Mouse (Mus musculus): Measurements from ENCODE around the gene Cenpo. TPM values are rescaled to one million over a fixed set of nuclear protein-coding genes. Genes with fewer than 3 reads are reported as not detected.

The Cenpo gene
- total and polyA plus RNA-seq, 3 experiments: 19.3 to 32.7 (median 25.4) TPM

- TF ChIP-seq KAT2A (IDR thresholded peaks at IDR 0.05; ENCODE audit: insufficient replicate concordance, low read length) (no peak), IRF4 (IDR thresholded peaks at IDR 0.05; ENCODE audit: low read depth, low read length) (no peak), UBTF (IDR thresholded peaks at IDR 0.05; ENCODE audit: low read depth, low read length) (no peak), ZNF384 (IDR thresholded peaks at IDR 0.05; ENCODE audit: low read depth, low read length) (no peak), MAX (IDR thresholded peaks at IDR 0.05; ENCODE audit: low read length) (no peak), CHD1 (IDR thresholded peaks at IDR 0.05; ENCODE audit: low read depth, low read length) (no peak), ZC3H11A (IDR thresholded peaks at IDR 0.05; ENCODE audit: low read depth, low read length) (no peak), E2F4 (IDR thresholded peaks at IDR 0.05; ENCODE audit: insufficient replicate concordance, low read depth, low read length) (no peak), CHD2 (IDR thresholded peaks at IDR 0.05; ENCODE audit: low read length) (no peak), ZMIZ1 (IDR thresholded peaks at IDR 0.05; ENCODE audit: low read depth, low read length) (no peak), MAFK (IDR thresholded peaks at IDR 0.05; ENCODE audit: insufficient replicate concordance, low read length) (no peak), ETS1 (conservative IDR thresholded peaks at IDR 0.05; ENCODE audit: low read depth, low read length) (no peak), HCFC1 (IDR thresholded peaks at IDR 0.05; ENCODE audit: low read depth, low read length) (no peak), SMC3 (IDR thresholded peaks at IDR 0.05; ENCODE audit: low read depth, low read length) (no peak)
- H3K4me3 ChIP-seq (replicated peaks in 1 of 3; ENCODE audit: low read depth in 2 of 3, low read length in 2 of 3, poor library complexity in 1 of 3): no peak overlapping the region
- H3K4me2 ChIP-seq (ENCODE audit: insufficient read depth, low read depth, poor library complexity, severe bottlenecking): no peak overlapping the region
- dilution Hi-C loops (cut with MboI; ENCODE audit: extremely low pct_ligation_motif_present, extremely low pct_unique_long_range_greater_than_20kb, low sequenced_read_pairs) (no loop called here), in situ Hi-C loops (cut with MboI; ENCODE audit: low pct_ligation_motif_present, low pct_unique_long_range_greater_than_20kb, low sequenced_read_pairs) (no loop called here)
- no peak overlapping the region for H3K27ac ChIP-seq (ENCODE audit: insufficient read depth, low read depth)
- no peaks in the 10 kb centered on the region for H3K4me1 ChIP-seq (ENCODE audit: control insufficient read depth in 1 of 2, insufficient read depth in 2 of 2)
- no peak for DNase-seq (ENCODE audit: extremely low read depth)
- no peaks in the 10 kb centered on the region for H3K27me3 ChIP-seq (replicated peaks)
- no peaks in the 10 kb centered on the region for H3K79me2 ChIP-seq (replicated peaks; ENCODE audit: control insufficient read depth, extremely low read depth, insufficient read depth, poor library complexity, severe bottlenecking)
- H3K9ac ChIP-seq (ENCODE audit: insufficient read depth, low read depth): no peak overlapping the region
- no peaks in the 10 kb centered on the region for H3K36me3 ChIP-seq (replicated peaks in 1 of 2; ENCODE audit: control insufficient read depth in 1 of 2, insufficient read depth in 1 of 2, low read length in 1 of 2)
- no peaks in the 10 kb centered on the region for H3K9me3 ChIP-seq (replicated peaks; ENCODE audit: low read length)
Observed at GRCm38 (mm10) chr12:4169622-4170021, 64.5 kb downstream of the Cenpo start.

GRCm38 (mm10) chr12:4169058-4169457 is 65.0 kb downstream of the Cenpo start:
- TF ChIP-seq KAT2A (IDR thresholded peaks at IDR 0.05; ENCODE audit: insufficient replicate concordance, low read length) (no peak), MXI1 (IDR thresholded peaks at IDR 0.05; ENCODE audit: low read depth, low read length) (no peak), MAX (IDR thresholded peaks at IDR 0.05; ENCODE audit: low read length) (no peak), ETS1 (conservative IDR thresholded peaks at IDR 0.05; ENCODE audit: low read depth, low read length) (no peak), SIN3A (IDR thresholded peaks at IDR 0.05; ENCODE audit: low read length) (no peak), CHD2 (IDR thresholded peaks at IDR 0.05; ENCODE audit: low read length) (no peak)

More at GRCm38 (mm10) chr12:4169058-4169457, 65.0 kb downstream of the Cenpo start:
- H3K9ac ChIP-seq (ENCODE audit: insufficient read depth, low read depth): no peak overlapping the region
- no peaks in the 10 kb centered on the region for H3K36me3 ChIP-seq (replicated peaks in 1 of 2; ENCODE audit: control insufficient read depth in 1 of 2, insufficient read depth in 1 of 2, low read length in 1 of 2)
- H3K79me2 ChIP-seq (replicated peaks; ENCODE audit: control insufficient read depth, extremely low read depth, insufficient read depth, poor library complexity, severe bottlenecking): no peaks in the 10 kb centered on the region
- H3K4me3 ChIP-seq (replicated peaks in 1 of 3; ENCODE audit: low read depth in 2 of 3, low read length in 2 of 3, poor library complexity in 1 of 3): no peak overlapping the region
- H3K4me2 ChIP-seq (ENCODE audit: insufficient read depth, low read depth, poor library complexity, severe bottlenecking): no peak overlapping the region
- no peaks in the 10 kb centered on the region for H3K9me3 ChIP-seq (replicated peaks; ENCODE audit: low read length)
- dilution Hi-C loops (cut with MboI; ENCODE audit: extremely low pct_ligation_motif_present, extremely low pct_unique_long_range_greater_than_20kb, low sequenced_read_pairs): no loop called here
- no peaks in the 10 kb centered on the region for H3K27me3 ChIP-seq (replicated peaks)
- no peak overlapping the region for H3K27ac ChIP-seq (ENCODE audit: insufficient read depth, low read depth)
- no peaks in the 10 kb centered on the region for H3K4me1 ChIP-seq (ENCODE audit: control insufficient read depth in 1 of 2, insufficient read depth in 2 of 2)
- in situ Hi-C loops (cut with MboI; ENCODE audit: low pct_ligation_motif_present, low pct_unique_long_range_greater_than_20kb, low sequenced_read_pairs): no loop called here
- no peak for DNase-seq (ENCODE audit: extremely low read depth)

Data from CH12.LX (cell line).